Mouse (Mus musculus): ENCODE measurements around the gene Lin28b. TPM values are rescaled to one million over a fixed set of nuclear protein-coding genes. Genes with fewer than 3 reads are reported as not detected.

Gene Lin28b
- polyA plus RNA-seq, 1 experiment from 2014 or later, result 17.1 TPM

Other genes with a start within 250 kb of the Lin28b start
- 1.9 and 2.4 TPM in 2 replicates for gene Bves, start 150.6 kb downstream of the Lin28b start, polyA plus RNA-seq (2014; fragmentation: Nextera tagmentation; extraction: Ambion mirVana)
- gene Hace1, start 91.4 kb upstream of the Lin28b start, polyA plus RNA-seq (2014; fragmentation: Nextera tagmentation; extraction: Ambion mirVana), result 22.9 and 27.4 TPM in 2 replicates

All from hindbrain, embryonic 11.5 days (tissue).